Mouse (Mus musculus) left cerebral cortex, adult 6 months (tissue): ENCODE data around the gene Adam12. TPM values are rescaled to one million over a fixed set of nuclear protein-coding genes. Genes with fewer than 3 reads are reported as not detected.

Experiments
- long read RNA-seq, 2 experiments: library from polyadenylated mRNA; unstranded; transcript quantifications; one replicate each; pipeline ENCODE4 v2.0.0; 2019 to 2020
- polyA plus RNA-seq: library from polyadenylated mRNA; unstranded; fragments of <200 nt; fragmentation: Nextera tagmentation; gene quantifications from 2 replicates; pipeline ENCODE4 v1.2.3, GENCODE M21; 2021

The Adam12 gene
- polyA plus RNA-seq = 0.64 and 1.5 TPM in 2 replicates
- long read RNA-seq, experiment 1, partial matches to known transcripts = 1 of 4 reads
- long read RNA-seq, experiment 1, other reads (novel, unspliced or antisense) = 3 of 4 reads
- long read RNA-seq, experiment 2, partial matches to known transcripts = 2 of 3 reads
- long read RNA-seq, experiment 2, other reads (novel, unspliced or antisense) = 1 of 3 reads

DNA sequence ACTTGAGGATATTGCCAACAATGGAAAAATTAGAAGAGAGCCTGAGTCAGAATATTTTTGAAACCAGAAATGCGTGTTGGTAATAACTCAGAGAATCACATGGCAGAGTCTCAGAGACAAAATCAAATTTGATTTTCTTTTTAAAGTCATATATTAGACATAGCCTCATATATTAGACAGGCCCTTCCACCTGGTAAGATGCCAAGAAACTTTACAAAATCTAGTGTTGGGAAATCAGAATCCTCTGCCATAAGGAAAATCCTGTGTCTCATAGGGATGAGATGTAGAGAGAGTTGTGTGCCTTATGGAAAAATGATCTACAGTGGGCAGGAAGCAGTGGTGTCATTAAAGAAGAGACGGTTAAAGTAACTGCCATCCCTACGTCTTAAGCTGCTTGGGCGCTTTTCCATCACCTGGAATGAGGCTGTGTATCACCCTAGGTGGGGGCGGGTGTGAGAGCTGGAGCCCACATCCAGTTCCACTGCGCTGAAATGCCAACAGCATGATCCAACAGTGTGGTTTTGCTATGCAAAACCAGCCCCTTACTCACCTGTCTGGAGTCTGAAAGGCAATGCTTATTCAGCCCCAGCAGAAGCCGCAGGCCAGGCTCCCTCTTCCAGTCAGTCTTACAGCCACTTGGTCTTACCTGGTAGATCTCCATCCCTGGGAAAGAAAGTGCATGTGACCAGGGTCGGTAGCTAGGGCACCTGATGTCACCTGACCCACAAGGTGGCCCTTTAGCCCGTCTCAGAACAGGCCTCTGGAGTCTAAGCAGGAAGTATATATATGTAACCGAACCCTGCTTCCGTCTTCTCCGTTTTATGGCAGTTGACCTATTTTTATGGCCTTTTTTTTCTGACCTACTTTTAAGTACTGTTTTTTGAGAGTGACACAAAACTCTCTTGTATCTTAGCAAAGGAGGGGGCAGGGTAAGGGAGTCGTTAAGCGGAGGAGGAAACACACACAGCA is at the start of gene Adam12:
Adam12 (minus strand) TSS at position 769 of the 969 bp plus-strand sequence.

Other genes starting within 250 kb of the Adam12 start
- 1.8 and 3.6 TPM in 2 replicates for gene D7Ertd443e, start 153.5 kb upstream of the Adam12 start, polyA plus RNA-seq